Mouse (Mus musculus): ENCODE data around the gene Stra8.

Gene Stra8

GRCm38 (mm10) chr6:34941496-34941895 is 21.5 kb downstream of the Stra8 start:
- DNase-seq (ENCODE audit: low read depth, low spot score): no peak

- DNase-seq (ENCODE audit: low read depth, low spot score): no peak
These were observed 22.5 kb downstream of the Stra8 start for GRCm38 (mm10) chr6:34942446-34942845.

- no peak for DNase-seq (ENCODE audit: low read depth, low spot score)
These were observed 23.5 kb downstream of the Stra8 start for GRCm38 (mm10) chr6:34943499-34943898.

- no peak for DNase-seq (ENCODE audit: low read depth, low spot score)
These were observed 26.6 kb downstream of the Stra8 start for GRCm38 (mm10) chr6:34946486-34947079.

- no peak for DNase-seq (ENCODE audit: low read depth, low spot score)
These were observed 28.5 kb downstream of the Stra8 start for GRCm38 (mm10) chr6:34948461-34948860.

- DNase-seq (ENCODE audit: low read depth, low spot score): no peak
These were observed 31.6 kb downstream of the Stra8 start for GRCm38 (mm10) chr6:34951518-34951917.

GRCm38 (mm10) chr6:34951956-34952667 is 32.1 kb downstream of the Stra8 start:
- no peak for DNase-seq (ENCODE audit: low read depth, low spot score)

- peak; percentile 27 for DNase-seq (ENCODE audit: low read depth, low spot score)
These were observed 35.2 kb downstream of the Stra8 start for GRCm38 (mm10) chr6:34954926-34955861.

- DNase-seq (ENCODE audit: low read depth, low spot score): no peak
These were observed 35.9 kb downstream of the Stra8 start for GRCm38 (mm10) chr6:34955862-34956241.

- DNase-seq (ENCODE audit: low read depth, low spot score): no peak
These were observed 39.2 kb downstream of the Stra8 start for GRCm38 (mm10) chr6:34959131-34959530.

GRCm38 (mm10) chr6:34964550-34964949 is 44.6 kb downstream of the Stra8 start:
- DNase-seq (ENCODE audit: low read depth, low spot score): no peak

- no peak for DNase-seq (ENCODE audit: low read depth, low spot score)
These were observed 46.0 kb downstream of the Stra8 start for GRCm38 (mm10) chr6:34965819-34966539.

GRCm38 (mm10) chr6:34971181-34971580 is 51.2 kb downstream of the Stra8 start:
- DNase-seq (ENCODE audit: low read depth, low spot score): no peak

GRCm38 (mm10) chr6:34979291-34979690 is 59.3 kb downstream of the Stra8 start:
- DNase-seq (ENCODE audit: low read depth, low spot score): no peak

- DNase-seq (ENCODE audit: low read depth, low spot score): no peak
These were observed 60.7 kb downstream of the Stra8 start for GRCm38 (mm10) chr6:34980661-34981060.

GRCm38 (mm10) chr6:34987085-34987645 is 67.2 kb downstream of the Stra8 start:
- no peak for DNase-seq (ENCODE audit: low read depth, low spot score)

- DNase-seq (ENCODE audit: low read depth, low spot score): no peak
These were observed 68.3 kb downstream of the Stra8 start, which contains the start of gene Slc23a4 for GRCm38 (mm10) chr6:34988081-34988761. TSS of gene Slc23a4 (minus strand) at chr6:34988404.

Measured in skeletal muscle tissue, adult 2 months (tissue).